Mouse (Mus musculus) liver, embryonic 11.5 days (tissue): ENCODE measurements around the gene Gm11444. TPM values are rescaled to one million over a fixed set of nuclear protein-coding genes. Genes with fewer than 3 reads are reported as not detected.

Experiments
- ATAC-seq: fragments of 200-750 bp; cut with Nextera tagmentation; replicated peaks from 2 replicates; pipeline ENCODE4 v1.8.0; 2017; ENCODE audit warnings: moderate number of reproducible peaks, mild to moderate bottlenecking, moderate TSS enrichment, moderate library complexity; ENCODE audit not compliant: low FRiP score
- DNase-seq: peaks from one replicate; pipeline ENCODE4 v3.0.0-alpha.2; 2017; ENCODE audit warnings: low spot score
- H3K27ac ChIP-seq: fragments of 300-500 bp; sonication (generic); 2 replicates; pipeline ENCODE4 v1.5.1; 2014; ENCODE audit warnings: mild to moderate bottlenecking, low read depth, low read length, control low read depth
- H3K27me3 ChIP-seq: fragments of 300-500 bp; sonication (generic); replicated peaks from 2 replicates; pipeline ENCODE4 v1.6.1; 2014; ENCODE audit warnings: low read length, mixed read lengths; ENCODE audit not compliant: control insufficient read depth, insufficient read depth
- H3K36me3 ChIP-seq: fragments of 300-500 bp; sonication (generic); 2 replicates; pipeline ENCODE4 v1.6.1; 2014; ENCODE audit warnings: mild to moderate bottlenecking, low read length, moderate library complexity, mixed read lengths; ENCODE audit not compliant: control insufficient read depth, insufficient read depth
- H3K4me1 ChIP-seq: fragments of 300-500 bp; sonication (generic); replicated peaks from 2 replicates; pipeline ENCODE4 v1.6.1; 2014; ENCODE audit warnings: low read length, mixed read lengths; ENCODE audit not compliant: control insufficient read depth, insufficient read depth
- H3K4me2 ChIP-seq: fragments of 300-500 bp; sonication (generic); 2 replicates; pipeline ENCODE4 v1.6.1; 2014; ENCODE audit warnings: mild to moderate bottlenecking, control low read depth, moderate library complexity
- H3K4me3 ChIP-seq: fragments of 300-500 bp; sonication (generic); 2 replicates; pipeline ENCODE4 v1.5.1; 2014; ENCODE audit warnings: low read depth, low read length, control low read depth
- H3K9ac ChIP-seq: fragments of 300-500 bp; sonication (generic); 2 replicates; pipeline ENCODE4 v1.6.1; 2014; ENCODE audit warnings: low read depth, low read length, control low read depth
- H3K9me3 ChIP-seq: fragments of 300-500 bp; sonication (generic); 2 replicates; pipeline ENCODE4 v1.6.1; 2016; ENCODE audit warnings: low read length, inconsistent platforms, mixed read lengths; ENCODE audit not compliant: control insufficient read depth
- WGBS: fragments of 180-500 bp; shearing (Covaris S2); extraction: QIAGEN DNeasy Blood & Tissue Kit; methylation state at CpG from one replicate; pipeline ENCODE4 v1.1.7; 2014; 5-methylcytosine and 5-hydroxymethylcytosine counted together
- polyA plus RNA-seq: library from polyadenylated mRNA; unstranded; fragments of >200 nt; fragmentation: Nextera tagmentation; extraction: Ambion mirVana; gene quantifications from 2 replicates; pipeline ENCODE4 v1.2.1, GENCODE M21; 2014

The Gm11444 gene
- polyA plus RNA-seq, 1 experiment from 2014 or later, result not detected

- no peak overlapping the region for H3K4me3 ChIP-seq
- no peaks in the 10 kb centered on the region for H3K9me3 ChIP-seq
- no peak overlapping the region for H3K27ac ChIP-seq
- DNase-seq (no peak), ATAC-seq (no peak)
- H3K36me3 ChIP-seq, result no peaks in the 10 kb centered on the region
- peaks cover 10% of the 10 kb centered on the region for H3K4me1 ChIP-seq
- no peak overlapping the region for H3K4me2 ChIP-seq
- peaks cover 89% of the 10 kb centered on the region for H3K27me3 ChIP-seq
- H3K9ac ChIP-seq, result no peak overlapping the region
- WGBS, result 77% methylated on average over 4 of the region's 4 CpGs
Measured at GRCm38 (mm10) chr11:85884498-85884897, 34.4 kb upstream of the Gm11444 start.

GRCm38 (mm10) chr11:85876059-85876788 lies 26.1 kb upstream of the Gm11444 start:
- Histone ChIP-seq H3K27me3 (peaks cover 20% of the 10 kb centered on the region), H3K4me1 (no peaks in the 10 kb centered on the region), H3K9ac (no peak overlapping the region), H3K4me3 (no peak overlapping the region), H3K9me3 (no peaks in the 10 kb centered on the region), H3K4me2 (no peak overlapping the region), H3K36me3 (no peaks in the 10 kb centered on the region), H3K27ac (no peak overlapping the region)
- ATAC-seq (no peak), DNase-seq (no peak)
- WGBS, result 58% methylated on average over 24 of the region's 24 CpGs

- Histone ChIP-seq H3K9me3 (no peaks in the 10 kb centered on the region), H3K9ac (no peak overlapping the region), H3K4me3 (no peak overlapping the region), H3K4me1 (no peaks in the 10 kb centered on the region), H3K27me3 (peaks cover 4% of the 10 kb centered on the region; the same call in 1 of the 2 replicates), H3K36me3 (no peaks in the 10 kb centered on the region), H3K4me2 (no peak overlapping the region), H3K27ac (no peak overlapping the region)
- no peak for ATAC-seq
- 24% methylated on average over 7 of the region's 7 CpGs for WGBS
- DNase-seq, result no peak
Measured at GRCm38 (mm10) chr11:85864363-85864762, 14.2 kb upstream of the Gm11444 start.

- no peaks in the 10 kb centered on the region for H3K4me1 ChIP-seq
- ATAC-seq, result no peak
- H3K4me2 ChIP-seq, result no peak overlapping the region
- WGBS, result 49% methylated on average over 6 of the region's 6 CpGs
- H3K4me3 ChIP-seq, result no peak overlapping the region
- no peaks in the 10 kb centered on the region for H3K9me3 ChIP-seq
- H3K36me3 ChIP-seq, result no peaks in the 10 kb centered on the region
- no peak for DNase-seq
- no peaks in the 10 kb centered on the region for H3K27me3 ChIP-seq
- no peak overlapping the region for H3K9ac ChIP-seq
- H3K27ac ChIP-seq, result no peak overlapping the region
Measured at GRCm38 (mm10) chr11:85857997-85858698, 8.0 kb upstream of the Gm11444 start.

GRCm38 (mm10) chr11:85850758-85851157 lies 625 bp upstream of the Gm11444 start:
- Histone ChIP-seq H3K36me3 (no peaks in the 10 kb centered on the region), H3K9ac (no peak overlapping the region), H3K4me2 (no peak overlapping the region), H3K4me3 (no peak overlapping the region), H3K27ac (no peak overlapping the region), H3K9me3 (no peaks in the 10 kb centered on the region), H3K4me1 (no peaks in the 10 kb centered on the region), H3K27me3 (peaks cover 21% of the 10 kb centered on the region)
- no peak for ATAC-seq
- no peak for DNase-seq
- WGBS, result 44% methylated on average over 6 of the region's 6 CpGs

GRCm38 (mm10) chr11:85849037-85849436 lies 1.1 kb downstream of the Gm11444 start:
- Histone ChIP-seq H3K27me3 (peaks cover 37% of the 10 kb centered on the region), H3K4me3 (no peak overlapping the region; the same call in 1 of the 2 replicates), H3K4me2 (peak overlapping the region; percentile 55), H3K36me3 (no peaks in the 10 kb centered on the region), H3K27ac (no peak overlapping the region), H3K4me1 (peaks cover 3% of the 10 kb centered on the region), H3K9me3 (no peaks in the 10 kb centered on the region), H3K9ac (no peak overlapping the region)
- DNase-seq, result peak; percentile 74
- peak; percentile 61 for ATAC-seq
- 4% methylated on average over 21 of the region's 21 CpGs for WGBS

- Histone ChIP-seq H3K4me3 (no peak overlapping the region), H3K4me1 (peaks cover 9% of the 10 kb centered on the region), H3K36me3 (no peaks in the 10 kb centered on the region), H3K27me3 (peaks cover 61% of the 10 kb centered on the region), H3K9me3 (no peaks in the 10 kb centered on the region), H3K4me2 (no peak overlapping the region), H3K27ac (no peak overlapping the region), H3K9ac (no peak overlapping the region)
- WGBS, result 53% methylated on average over 4 of the region's 4 CpGs
- DNase-seq, result no peak
- ATAC-seq, result no peak
Measured at GRCm38 (mm10) chr11:85846509-85846908, 3.6 kb downstream of the Gm11444 start.

GRCm38 (mm10) chr11:85845921-85846320 lies 4.2 kb downstream of the Gm11444 start:
- Histone ChIP-seq H3K27me3 (peaks cover 66% of the 10 kb centered on the region), H3K9ac (no peak overlapping the region), H3K9me3 (no peaks in the 10 kb centered on the region), H3K4me2 (no peak overlapping the region), H3K27ac (no peak overlapping the region), H3K4me3 (no peak overlapping the region), H3K36me3 (no peaks in the 10 kb centered on the region), H3K4me1 (peaks cover 9% of the 10 kb centered on the region)
- ATAC-seq (no peak), DNase-seq (no peak)
- 41% methylated on average over 5 of the region's 5 CpGs for WGBS

GRCm38 (mm10) chr11:85844971-85845370 lies 5.2 kb downstream of the Gm11444 start:
- Histone ChIP-seq H3K27me3 (peaks cover 76% of the 10 kb centered on the region), H3K4me1 (peaks cover 13% of the 10 kb centered on the region), H3K27ac (no peak overlapping the region), H3K9me3 (no peaks in the 10 kb centered on the region), H3K9ac (no peak overlapping the region), H3K4me2 (peak overlapping the region; percentile 81), H3K4me3 (no peak overlapping the region), H3K36me3 (no peaks in the 10 kb centered on the region)
- 37% methylated on average over 5 of the region's 5 CpGs for WGBS
- ATAC-seq (no peak), DNase-seq (no peak)
